Mouse (Mus musculus) CD4-positive naive resting alpha-beta T cell, adult 57 days (primary cell): ENCODE results near the gene Hist3h2ba. TPM values are rescaled to one million over a fixed set of nuclear protein-coding genes. Genes with fewer than 3 reads are reported as not detected.

ENCODE experiments used
- total RNA-seq: library from RNA; stranded (reverse); gene quantifications from one replicate; pipeline ENCODE4 v1.2.4, GENCODE M21; 2023

Gene Hist3h2ba
- 18.7 TPM for total RNA-seq

GRCm38 (mm10) chr11:58948542-58949479 is at the start of gene Hist3h2ba:
Gene Hist3h2ba, plus strand, starts transcription at chr11:58948920.

GRCm38 (mm10) chr11:58903511-58904409 is 45.0 kb upstream of the Hist3h2ba start, which contains the start of gene Zfp39:
Gene Zfp39, minus strand, starts transcription at chr11:58904225.

GRCm38 (mm10) chr11:58917745-58918366 is 30.9 kb upstream of the Hist3h2ba start, which contains the start of gene Btnl10:
Gene Btnl10, plus strand, starts transcription at chr11:58917908.

GRCm38 (mm10) chr11:58938322-58939087 is 10.2 kb upstream of the Hist3h2ba start, which contains the start of gene Rnf187:
Gene Rnf187, minus strand, starts transcription at chr11:58938916.

GRCm38 (mm10) chr11:58954420-58955142 is 5.9 kb downstream of the Hist3h2ba start, which contains the start of the genes Hist3h2a and Trim17:
Gene Hist3h2a, plus strand, starts transcription at chr11:58954685.
Gene Trim17, plus strand, starts transcription at chr11:58954685.

GRCm38 (mm10) chr11:58978027-58978705 is 29.4 kb downstream of the Hist3h2ba start, which contains the start of gene Trim11:
Gene Trim11, plus strand, starts transcription at chr11:58978093.

Other genes with a start within 250 kb of the Hist3h2ba start
- not detected for gene Olfr319, start 249.8 kb upstream of the Hist3h2ba start, total RNA-seq
- gene Olfr318, start 224.9 kb upstream of the Hist3h2ba start, total RNA-seq: 0.47 TPM
- not detected for gene Olfr317, start 209.7 kb upstream of the Hist3h2ba start, total RNA-seq
- not detected for gene Olfr316, start 196.2 kb upstream of the Hist3h2ba start, total RNA-seq
- not detected for gene Olfr315, start 175.7 kb upstream of the Hist3h2ba start, total RNA-seq
- not detected for gene Olfr314, start 166.0 kb upstream of the Hist3h2ba start, total RNA-seq
- not detected for gene Fam183b, start 147.0 kb upstream of the Hist3h2ba start, total RNA-seq
- not detected for gene Olfr313, start 133.9 kb upstream of the Hist3h2ba start, total RNA-seq
- gene Olfr312, start 119.7 kb upstream of the Hist3h2ba start, total RNA-seq: not detected
- gene Olfr311, start 109.7 kb upstream of the Hist3h2ba start, total RNA-seq: not detected
- gene Gm12258, start 101.8 kb upstream of the Hist3h2ba start, total RNA-seq: 9.9 TPM
- gene 2810021J22Rik, start 81.7 kb upstream of the Hist3h2ba start, total RNA-seq: 15.7 TPM
- gene Zfp39, start 44.7 kb upstream of the Hist3h2ba start, total RNA-seq: 9.7 TPM
- not detected for gene Btnl10, start 31.0 kb upstream of the Hist3h2ba start, total RNA-seq
- 114 TPM for gene Rnf187, start 10.0 kb upstream of the Hist3h2ba start, total RNA-seq
- gene Hist3h2a, start 5.8 kb downstream of the Hist3h2ba start, total RNA-seq: 45.9 TPM
- 0.33 TPM for gene Trim17, start 5.8 kb downstream of the Hist3h2ba start, total RNA-seq
- 68.5 TPM for gene Trim11, start 29.2 kb downstream of the Hist3h2ba start, total RNA-seq
- 0.24 TPM for gene Obscn, start 187.5 kb downstream of the Hist3h2ba start, total RNA-seq
- gene Iba57, start 214.8 kb downstream of the Hist3h2ba start, total RNA-seq: 40.9 TPM
- gene Gjc2, start 234.3 kb downstream of the Hist3h2ba start, total RNA-seq: 0.44 TPM
- gene Guk1, start 243.3 kb downstream of the Hist3h2ba start, total RNA-seq: 36.6 TPM